Mouse (Mus musculus) embryonic facial prominence, embryonic 10.5 days (tissue): ENCODE results near the gene Nsd2. TPM values are rescaled to one million over a fixed set of nuclear protein-coding genes. Genes with fewer than 3 reads are reported as not detected.

Experiments used
- DNase-seq: peaks from one replicate; pipeline ENCODE4 v3.0.0-alpha.2; 2017; ENCODE audit warnings: low spot score
- H3K27ac ChIP-seq: fragments of 300-500 bp; sonication (generic); replicated peaks from 2 replicates; pipeline ENCODE4 v1.5.1; 2016; ENCODE audit warnings: mild to moderate bottlenecking
- H3K27me3 ChIP-seq: fragments of 300-500 bp; sonication (generic); replicated peaks from 2 replicates; pipeline ENCODE4 v1.6.1; 2016; ENCODE audit warnings: low read depth, mild to moderate bottlenecking; ENCODE audit not compliant: poor library complexity, severe bottlenecking
- H3K36me3 ChIP-seq: fragments of 300-500 bp; sonication (generic); replicated peaks from 2 replicates; pipeline ENCODE4 v1.6.1; 2016; ENCODE audit warnings: mild to moderate bottlenecking, moderate library complexity
- H3K4me1 ChIP-seq: fragments of 300-500 bp; sonication (generic); 2 replicates; pipeline ENCODE4 v1.6.1; 2016
- H3K4me3 ChIP-seq: fragments of 300-500 bp; sonication (generic); 2 replicates; pipeline ENCODE4 v1.5.1; 2016; ENCODE audit warnings: mild to moderate bottlenecking, moderate library complexity
- H3K9me3 ChIP-seq: fragments of 300-500 bp; sonication (generic); 2 replicates; pipeline ENCODE4 v1.6.1; 2016; ENCODE audit warnings: mild to moderate bottlenecking
- WGBS: fragments of 180-500 bp; shearing (Covaris S2); methylation state at CpG from one replicate; pipeline ENCODE4 v1.1.7; 2016; 5-methylcytosine and 5-hydroxymethylcytosine counted together
- polyA plus RNA-seq: library from polyadenylated mRNA; unstranded; fragments of >200 nt; fragmentation: Nextera tagmentation; extraction: Ambion mirVana; gene quantifications from 2 replicates; pipeline ENCODE4 v1.2.1, GENCODE M21; 2016

Nsd2 gene
- polyA plus RNA-seq, 1 experiment from 2014 or later: 77.2 TPM

DNA sequence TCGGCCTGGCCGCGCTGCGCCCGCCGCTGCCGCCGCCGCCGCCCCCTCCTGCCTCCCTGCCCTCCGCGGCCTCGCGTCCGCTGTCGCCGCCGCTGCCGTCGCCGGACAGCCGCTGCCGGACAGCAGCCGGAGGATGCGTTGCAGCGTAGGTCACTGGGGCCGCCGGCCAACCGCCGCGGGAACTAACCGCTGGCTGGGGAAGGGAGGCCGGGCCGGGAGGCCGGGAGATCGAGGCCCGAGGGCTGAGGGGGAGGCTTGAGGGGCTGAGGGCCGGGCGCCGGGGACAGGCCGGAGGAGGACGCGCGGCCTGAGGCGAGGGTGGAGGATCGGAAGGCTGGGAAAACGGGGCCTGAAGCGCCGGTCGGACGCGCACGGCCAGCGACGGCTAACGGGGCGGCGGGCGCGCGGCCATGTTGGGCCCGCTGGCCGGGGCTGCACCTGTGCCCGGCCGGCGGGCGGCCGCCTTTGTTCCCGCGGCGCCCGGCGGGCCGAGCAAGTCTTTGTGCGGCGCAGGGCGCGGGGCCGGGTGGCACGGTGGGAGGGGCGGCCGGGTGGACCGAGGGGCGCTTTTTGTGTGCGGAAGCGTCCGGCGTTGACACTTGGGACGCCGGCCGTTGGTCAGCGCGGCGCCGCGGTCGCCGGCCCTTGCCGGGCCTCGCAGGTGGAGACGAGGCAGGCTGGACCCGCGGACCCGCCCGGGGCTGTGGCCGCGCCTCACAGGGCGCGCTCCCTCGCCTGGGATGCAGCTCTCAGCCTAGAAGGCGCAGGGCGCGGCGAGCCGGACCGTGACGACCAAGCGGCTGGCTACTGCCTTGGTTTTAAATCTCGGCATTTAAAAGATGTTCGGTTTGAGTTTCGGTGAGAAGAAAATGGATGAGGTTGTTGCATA is 452 bp downstream of the Nsd2 start:
- Histone ChIP-seq H3K4me1 (peaks cover 61% of the 10 kb centered on the region), H3K36me3 (peaks cover 24% of the 10 kb centered on the region), H3K27ac (peak overlapping the region; percentile 100), H3K9me3 (no peaks in the 10 kb centered on the region), H3K27me3 (no peaks in the 10 kb centered on the region), H3K4me3 (peak overlapping the region; percentile 99)
- DNase-seq: peak; percentile 76
- WGBS: 2% methylated on average over 121 of the region's 121 CpGs

DNA sequence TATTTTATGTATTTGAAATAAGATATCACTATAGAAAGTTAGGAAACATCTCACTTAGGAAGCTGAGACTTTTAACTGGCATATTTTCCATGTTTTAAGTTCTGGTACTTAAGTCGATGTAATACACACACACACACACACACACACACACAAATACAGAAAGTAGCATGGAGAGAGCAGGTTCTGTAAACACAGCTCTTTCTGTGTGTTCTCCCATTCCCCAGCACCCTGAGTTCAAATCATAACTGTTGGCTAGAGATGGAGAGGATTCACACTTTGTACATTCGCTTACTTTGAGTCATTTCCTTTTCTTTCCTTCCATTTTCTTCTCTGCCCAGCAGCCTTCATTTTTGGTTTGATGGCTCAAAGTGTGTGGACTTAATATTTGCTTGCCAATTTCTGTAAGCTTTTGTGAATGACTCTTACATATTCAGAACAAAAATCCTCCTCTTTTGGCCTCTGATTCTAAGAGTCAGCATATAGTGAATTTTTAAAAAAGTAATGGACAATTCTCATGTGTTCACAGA is 1.4 kb downstream of the Nsd2 start:
- Histone ChIP-seq H3K4me3 (peak overlapping the region; percentile 99), H3K4me1 (peaks cover 64% of the 10 kb centered on the region), H3K27me3 (no peaks in the 10 kb centered on the region), H3K36me3 (peaks cover 29% of the 10 kb centered on the region), H3K9me3 (no peaks in the 10 kb centered on the region), H3K27ac (peak overlapping the region; percentile 100; the same call in 1 of the 2 replicates)
- 52% methylated on average over 2 of the region's 2 CpGs for WGBS
- DNase-seq: no peak

DNA sequence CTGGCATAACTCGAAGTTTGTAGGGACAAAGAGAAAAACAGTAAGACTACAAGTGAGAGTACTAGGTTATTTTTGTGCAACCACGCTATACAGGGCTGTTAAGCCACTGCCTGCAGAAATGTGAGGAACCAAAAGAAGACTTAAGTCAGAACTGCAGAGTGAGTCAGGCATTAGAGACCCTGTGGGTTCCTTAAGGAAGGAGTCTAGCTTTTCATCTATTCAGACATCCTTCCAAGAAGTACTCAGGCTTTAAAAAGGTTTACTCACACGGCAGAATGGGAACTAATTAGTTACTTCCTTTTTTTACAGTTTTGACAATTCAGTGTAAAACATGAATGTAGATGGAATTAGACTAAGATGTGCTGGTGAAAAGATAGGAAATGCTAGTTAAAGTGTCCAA is 1.9 kb downstream of the Nsd2 start:
- H3K4me3 ChIP-seq: peak overlapping the region; percentile 99
- no peak overlapping the region for H3K27ac ChIP-seq
- WGBS: 43% methylated on average over 3 of the region's 3 CpGs
- no peak for DNase-seq
- no peaks in the 10 kb centered on the region for H3K9me3 ChIP-seq
- peaks cover 62% of the 10 kb centered on the region for H3K4me1 ChIP-seq
- peaks cover 34% of the 10 kb centered on the region for H3K36me3 ChIP-seq
- no peaks in the 10 kb centered on the region for H3K27me3 ChIP-seq

DNA sequence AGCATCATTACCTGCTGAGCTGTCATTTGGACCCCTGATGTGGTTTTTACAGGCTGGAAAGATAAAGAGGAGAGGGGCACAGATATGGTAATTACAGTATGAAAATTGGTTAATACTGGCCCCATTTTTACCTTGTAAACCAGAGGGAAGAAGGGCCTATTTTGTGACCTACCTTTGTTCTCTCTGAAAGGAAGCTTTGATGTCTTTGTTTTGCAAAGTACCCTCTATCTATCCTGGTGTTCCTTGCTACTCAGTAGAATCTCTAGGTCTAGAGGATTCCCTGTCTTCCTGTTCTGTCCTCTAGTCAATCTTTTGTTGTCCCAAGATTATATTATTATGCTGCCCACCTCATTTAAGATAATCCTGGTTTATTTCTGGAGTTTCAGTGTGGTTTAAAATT is 5.5 kb downstream of the Nsd2 start:
- H3K27ac ChIP-seq: no peak overlapping the region
- H3K36me3 ChIP-seq: peaks cover 47% of the 10 kb centered on the region
- H3K4me1 ChIP-seq: peaks cover 37% of the 10 kb centered on the region
- H3K4me3 ChIP-seq: no peak overlapping the region
- no peak for DNase-seq
- H3K9me3 ChIP-seq: no peaks in the 10 kb centered on the region
- no peaks in the 10 kb centered on the region for H3K27me3 ChIP-seq

DNA sequence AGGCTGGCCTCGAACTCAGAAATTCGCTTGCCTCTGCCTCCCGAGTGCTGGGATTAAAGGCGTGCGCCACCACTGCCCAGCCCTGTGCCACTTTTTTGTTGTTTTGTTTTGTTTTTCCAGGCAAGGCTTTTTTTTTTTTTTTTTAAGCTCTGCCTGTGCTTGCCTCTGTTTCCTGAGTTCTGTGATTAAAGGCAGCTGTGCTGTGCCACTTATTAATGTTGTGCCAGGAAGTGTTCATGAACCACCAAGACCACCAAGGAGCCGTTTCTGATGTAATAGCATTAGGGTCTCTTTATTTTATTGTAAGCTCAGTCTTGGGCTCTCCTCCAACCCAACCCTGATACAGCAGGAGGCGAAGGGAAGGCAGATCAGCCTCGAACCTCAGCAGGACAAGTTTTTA is 7.6 kb downstream of the Nsd2 start:
- H3K4me3 ChIP-seq: no peak overlapping the region
- 91% methylated on average over 8 of the region's 8 CpGs for WGBS
- peaks cover 60% of the 10 kb centered on the region for H3K36me3 ChIP-seq

DNA sequence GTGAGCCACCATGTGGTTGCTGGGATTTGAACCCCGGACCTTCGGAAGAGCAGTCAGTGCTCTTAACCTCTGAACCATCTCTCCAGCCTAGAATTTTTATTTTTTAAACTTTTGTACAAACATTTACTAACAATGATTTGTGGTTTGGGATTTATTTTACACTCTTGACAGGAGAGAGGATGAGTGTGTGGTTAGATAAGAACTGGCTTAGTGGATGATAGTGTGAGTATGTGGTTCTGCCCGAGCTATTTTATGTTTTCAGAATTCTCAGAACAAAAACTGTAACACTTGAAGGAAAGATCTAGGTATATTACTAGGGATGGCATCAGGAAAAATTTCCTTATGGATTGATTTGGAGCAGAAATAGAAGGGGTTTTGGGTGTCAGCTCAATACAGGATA is 9.4 kb downstream of the Nsd2 start:
- 97% methylated on average over 3 of the region's 3 CpGs for WGBS
- H3K9me3 ChIP-seq: no peaks in the 10 kb centered on the region
- H3K27ac ChIP-seq: no peak overlapping the region
- DNase-seq: no peak
- H3K4me1 ChIP-seq: peaks cover 7% of the 10 kb centered on the region; the same call in 1 of the 2 replicates
- no peak overlapping the region for H3K4me3 ChIP-seq
- no peaks in the 10 kb centered on the region for H3K27me3 ChIP-seq
- H3K36me3 ChIP-seq: peaks cover 51% of the 10 kb centered on the region

More for the DNA sequence above, 7.6 kb downstream of the Nsd2 start:
- Histone ChIP-seq H3K4me1 (peaks cover 23% of the 10 kb centered on the region), H3K27me3 (no peaks in the 10 kb centered on the region), H3K27ac (no peak overlapping the region), H3K9me3 (no peaks in the 10 kb centered on the region)
- no peak for DNase-seq

DNA sequence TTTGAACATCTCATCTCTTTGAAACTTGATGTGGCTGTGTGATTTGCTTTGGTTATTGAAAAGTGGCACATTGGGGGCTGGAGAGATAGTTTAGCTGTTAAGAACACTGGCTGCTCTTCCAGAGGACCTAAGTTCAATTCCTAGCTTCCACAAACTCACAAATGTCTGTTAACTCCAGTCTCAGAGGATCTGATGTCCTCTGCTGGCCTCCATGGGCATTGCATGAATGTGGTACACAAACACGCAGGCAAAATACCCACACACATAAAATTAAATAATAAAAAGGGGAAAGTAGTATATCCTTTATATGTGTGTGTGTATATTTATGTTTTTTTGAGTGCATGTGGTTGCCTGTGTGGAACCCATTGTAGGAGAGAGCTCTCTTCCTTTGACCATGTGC is 10.3 kb downstream of the Nsd2 start:
- no peak overlapping the region for H3K27ac ChIP-seq
- H3K9me3 ChIP-seq: no peaks in the 10 kb centered on the region
- H3K4me1 ChIP-seq: 0 out of 2 replicates have a peak, but pooled peaks cover 3% of the 10 kb centered on the region
- no peaks in the 10 kb centered on the region for H3K27me3 ChIP-seq
- no peak overlapping the region for H3K4me3 ChIP-seq
- peaks cover 45% of the 10 kb centered on the region for H3K36me3 ChIP-seq
- no peak for DNase-seq
- WGBS: 75% methylated on average over 1 of the region's 1 CpGs

DNA sequence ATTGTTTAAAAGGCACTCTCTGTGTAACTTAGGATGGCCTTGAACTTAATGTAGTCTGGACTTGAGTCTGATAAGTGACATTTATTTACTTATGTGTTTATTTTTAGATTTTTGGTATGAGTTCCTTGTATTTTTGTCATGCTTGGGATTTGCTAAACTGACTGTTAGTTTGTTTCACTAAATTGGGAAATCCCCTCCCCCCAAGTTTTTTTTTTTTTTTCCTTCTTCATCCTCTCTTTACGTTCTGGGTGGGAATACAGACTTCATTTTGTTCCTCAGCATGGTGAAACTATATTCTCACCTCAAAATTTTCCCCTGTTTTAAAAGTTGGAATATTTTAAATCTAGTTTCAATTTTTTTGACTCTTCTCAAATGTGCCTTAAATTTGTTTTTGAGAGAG is 20.8 kb downstream of the Nsd2 start:
- 84% methylated on average over 1 of the region's 1 CpGs for WGBS
- H3K36me3 ChIP-seq: peaks cover 93% of the 10 kb centered on the region

DNA sequence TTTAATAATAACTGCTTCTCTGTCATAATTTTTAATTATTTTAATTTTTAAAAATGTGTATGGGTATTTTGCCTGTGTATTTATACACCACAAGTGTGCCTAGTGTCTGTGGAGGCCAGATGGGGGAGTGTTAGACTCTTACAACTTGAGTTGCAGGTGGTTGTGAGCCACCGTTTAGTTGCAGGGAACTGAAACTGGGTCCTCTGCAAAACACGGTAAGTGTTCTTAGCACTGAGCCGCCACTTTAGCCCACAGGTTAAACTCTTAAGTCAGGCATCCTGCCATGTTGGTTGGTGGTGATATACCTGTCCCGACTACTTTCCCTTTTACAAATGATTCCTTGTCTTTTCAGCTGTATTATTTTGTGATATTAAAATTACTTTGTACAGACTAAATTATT is 22.0 kb downstream of the Nsd2 start:
- H3K4me1 ChIP-seq: no peaks in the 10 kb centered on the region
- no peaks in the 10 kb centered on the region for H3K27me3 ChIP-seq
- no peaks in the 10 kb centered on the region for H3K9me3 ChIP-seq
- no peak overlapping the region for H3K4me3 ChIP-seq
- H3K36me3 ChIP-seq: peaks cover 93% of the 10 kb centered on the region
- no peak overlapping the region for H3K27ac ChIP-seq
- 87% methylated on average over 4 of the region's 4 CpGs for WGBS
- no peak for DNase-seq

More for the DNA sequence above, 20.8 kb downstream of the Nsd2 start:
- H3K4me3 ChIP-seq: no peak overlapping the region
- H3K27ac ChIP-seq: no peak overlapping the region
- no peak for DNase-seq
- no peaks in the 10 kb centered on the region for H3K9me3 ChIP-seq
- no peaks in the 10 kb centered on the region for H3K27me3 ChIP-seq
- H3K4me1 ChIP-seq: no peaks in the 10 kb centered on the region

DNA sequence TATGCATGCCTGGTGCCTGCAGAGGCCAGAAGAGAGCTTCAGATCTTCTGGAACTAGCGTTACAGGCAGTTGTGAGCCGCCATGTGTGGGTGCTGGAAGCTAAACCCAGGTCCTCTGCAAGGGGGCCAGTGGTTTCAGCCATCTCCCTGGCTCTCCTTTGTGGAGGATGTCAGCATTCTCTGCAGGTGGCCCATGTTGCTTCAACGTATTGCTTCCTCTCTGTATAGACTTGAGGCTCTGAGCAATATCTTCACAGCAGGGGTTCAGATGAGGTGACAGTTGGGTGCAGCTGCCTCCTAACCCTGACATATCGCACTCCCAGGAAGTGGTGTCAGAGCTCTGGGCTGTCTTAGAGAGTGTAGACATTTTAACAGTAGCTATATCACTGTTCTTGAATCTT is 30.9 kb downstream of the Nsd2 start:
- Histone ChIP-seq H3K27ac (no peak overlapping the region), H3K27me3 (no peaks in the 10 kb centered on the region), H3K36me3 (peaks cover 99% of the 10 kb centered on the region), H3K4me3 (no peak overlapping the region), H3K4me1 (no peaks in the 10 kb centered on the region), H3K9me3 (no peaks in the 10 kb centered on the region)
- DNase-seq: no peak
- 95% methylated on average over 4 of the region's 4 CpGs for WGBS

DNA sequence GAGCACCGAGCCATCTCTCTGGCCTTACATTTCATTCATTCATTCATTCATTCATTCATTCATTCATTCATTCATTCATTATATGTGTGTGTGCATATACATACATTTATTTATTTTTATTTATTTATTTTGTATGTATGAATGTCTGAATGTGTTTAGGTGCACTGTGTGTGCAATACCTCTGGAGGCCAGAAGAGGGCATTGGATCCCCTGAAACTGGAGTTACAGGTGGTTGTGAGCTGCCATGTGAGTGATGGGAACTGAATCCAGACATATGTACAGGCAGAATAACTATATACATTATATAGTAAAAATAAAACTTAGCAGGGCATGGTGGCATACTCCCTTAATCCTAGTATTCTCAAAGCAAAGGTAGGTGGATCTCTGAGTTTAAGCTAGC is 32.6 kb downstream of the Nsd2 start:
- Histone ChIP-seq H3K27ac (no peak overlapping the region), H3K4me1 (no peaks in the 10 kb centered on the region), H3K9me3 (no peaks in the 10 kb centered on the region), H3K36me3 (peaks cover 99% of the 10 kb centered on the region), H3K4me3 (no peak overlapping the region), H3K27me3 (no peaks in the 10 kb centered on the region)
- DNase-seq: no peak
- WGBS: 96% methylated on average over 1 of the region's 1 CpGs

DNA sequence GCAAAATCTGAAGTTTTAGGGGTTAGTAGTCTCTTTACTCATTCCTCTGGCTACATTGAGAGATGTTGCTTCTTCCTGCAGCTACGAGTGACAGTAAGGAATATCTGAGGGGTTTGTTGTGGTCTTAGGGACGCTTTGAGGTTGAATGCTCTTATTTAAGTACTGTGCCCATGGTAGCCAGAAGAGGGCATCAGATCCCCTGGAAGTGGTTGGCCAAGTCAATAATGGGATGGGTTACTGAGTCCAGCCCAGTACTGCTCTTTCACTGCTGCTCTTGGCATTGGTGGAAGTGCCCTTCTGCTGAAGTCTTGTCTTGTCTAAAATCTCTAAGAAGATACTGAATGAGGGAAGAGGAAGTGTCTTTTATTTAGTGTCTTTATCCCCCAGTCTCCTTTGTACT is 33.5 kb downstream of the Nsd2 start:
- DNase-seq: no peak
- Histone ChIP-seq H3K4me1 (no peaks in the 10 kb centered on the region), H3K36me3 (peaks cover 99% of the 10 kb centered on the region), H3K4me3 (no peak overlapping the region), H3K27me3 (no peaks in the 10 kb centered on the region), H3K9me3 (no peaks in the 10 kb centered on the region), H3K27ac (no peak overlapping the region)
- 71% methylated on average over 2 of the region's 2 CpGs for whole genome bisulfite sequencing

DNA sequence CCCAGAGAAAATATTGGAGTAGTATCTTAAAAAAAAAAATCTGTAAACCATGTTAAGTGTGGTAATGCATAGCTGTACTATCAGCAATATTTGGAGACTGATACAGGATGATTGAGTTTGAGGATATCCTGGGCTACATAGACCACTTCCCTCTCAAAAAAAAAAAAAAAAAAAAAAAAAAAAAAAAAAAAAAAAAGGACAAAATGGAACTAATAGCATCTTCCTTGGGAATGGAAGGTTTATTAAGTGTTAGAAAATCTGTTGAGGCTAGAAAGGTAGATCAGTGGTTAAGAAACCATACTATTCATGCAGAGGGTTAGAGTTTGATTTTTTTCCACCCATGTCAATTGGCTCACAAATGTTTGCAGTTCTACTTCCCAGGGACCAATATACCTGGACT is 37.2 kb downstream of the Nsd2 start:
- Histone ChIP-seq H3K27ac (no peak overlapping the region), H3K4me1 (no peaks in the 10 kb centered on the region), H3K4me3 (no peak overlapping the region), H3K9me3 (peaks cover 5% of the 10 kb centered on the region; the same call in 1 of the 2 replicates), H3K27me3 (no peaks in the 10 kb centered on the region), H3K36me3 (peaks cover 99% of the 10 kb centered on the region)
- no peak for DNase-seq
